Mouse (Mus musculus) cerebellum, adult 2 months (tissue): ENCODE results near the gene Tbc1d12.

Experiments used
- CTCF ChIP-seq: fragments of 200-500 bp; IDR thresholded peaks from 2 replicates; pipeline ENCODE4 v1.5.1; 2011; ENCODE audit warnings: low read depth, mild to moderate bottlenecking, control low read depth, low read length, moderate library complexity, borderline replicate concordance; ENCODE audit not compliant: insufficient read depth
- POLR2A ChIP-seq: fragments of 200-500 bp; IDR thresholded peaks from 2 replicates; pipeline ENCODE4 v1.6.1; 2011; ENCODE audit warnings: low read length, control low read depth, borderline replicate concordance; ENCODE audit not compliant: insufficient read depth

- no peak for TF ChIP-seq CTCF
- TF ChIP-seq POLR2A, result no peak
Observed at GRCm38 (mm10) chr19:38798291-38798690, 38.1 kb upstream of the Tbc1d12 start.
